Mouse (Mus musculus): ENCODE data around the gene Krt222.
"Not testable (repeated sequence)": the region's sequence is repeated elsewhere in the genome, so short reads cannot be mapped to it uniquely, and the experiment has no call there.

Krt222 gene

GRCm38 (mm10) chr11:99243820-99244374 lies at the start of gene Krt222:
Gene Krt222, minus strand, starts transcription at chr11:99244085.
- no peak for DNase-seq (ENCODE audit: low read depth)

- peak; percentile 57 for DNase-seq (ENCODE audit: low read depth)
These were observed 49.0 kb upstream of the Krt222 start for GRCm38 (mm10) chr11:99292846-99293245.

- DNase-seq (ENCODE audit: low read depth): no peak
These were observed 41.0 kb upstream of the Krt222 start, which contains the start of gene Krt24 for GRCm38 (mm10) chr11:99284833-99285312. Gene Krt24, minus strand, starts transcription at chr11:99285262.

DNA sequence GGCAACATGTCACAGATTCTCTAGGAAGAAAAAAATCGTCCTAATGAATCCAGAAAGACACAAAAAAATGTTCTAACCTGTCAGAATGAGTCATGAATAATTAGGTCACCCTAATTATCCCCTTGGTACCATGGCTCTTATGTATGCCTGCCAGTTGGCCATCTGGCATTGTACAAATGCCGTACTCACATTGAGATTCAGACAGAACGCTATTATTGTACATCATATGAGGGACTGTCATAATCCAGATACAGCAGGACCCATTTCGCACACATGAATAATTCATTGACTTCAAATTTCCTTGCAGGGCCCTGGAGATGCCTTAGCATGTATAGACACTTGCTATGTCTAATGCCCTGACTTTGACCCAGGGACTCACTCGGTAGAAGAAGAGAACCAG lies 40.1 kb upstream of the Krt222 start:
- DNase-seq (ENCODE audit: low read depth): no peak

GRCm38 (mm10) chr11:99283334-99283733 lies 39.4 kb upstream of the Krt222 start:
- peak; percentile 13 for DNase-seq (ENCODE audit: low read depth)

GRCm38 (mm10) chr11:99281116-99281515 lies 37.2 kb upstream of the Krt222 start:
- no peak for DNase-seq (ENCODE audit: low read depth)

- no peak for DNase-seq (ENCODE audit: low read depth)
These were observed 36.1 kb upstream of the Krt222 start for GRCm38 (mm10) chr11:99279986-99280385.

GRCm38 (mm10) chr11:99276786-99277185 lies 32.9 kb upstream of the Krt222 start:
- no peak for DNase-seq (ENCODE audit: low read depth)

GRCm38 (mm10) chr11:99275624-99276023 lies 31.7 kb upstream of the Krt222 start:
- DNase-seq (ENCODE audit: low read depth): no peak

DNA sequence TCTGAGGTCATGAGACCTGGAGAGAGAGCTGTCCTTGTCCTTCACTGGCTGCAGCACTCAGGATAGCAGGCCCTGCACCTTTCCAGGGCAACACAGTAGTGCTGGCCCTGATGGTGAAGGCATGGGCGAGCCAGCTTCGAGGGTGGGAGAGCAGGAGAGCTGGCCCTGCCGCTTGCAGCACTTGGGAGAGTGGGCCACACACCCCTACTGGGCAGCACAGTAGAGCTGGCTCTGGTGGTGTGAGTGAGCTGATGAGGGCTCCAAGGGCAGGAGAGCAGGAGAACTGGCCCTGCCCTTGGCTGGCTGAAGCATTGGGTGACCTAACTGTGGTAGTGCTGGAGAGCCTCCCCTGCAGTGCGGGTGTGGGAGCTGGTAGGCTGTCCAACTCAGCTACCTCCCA lies 28.8 kb upstream of the Krt222 start:
- DNase-seq (ENCODE audit: low read depth): no peak

GRCm38 (mm10) chr11:99269192-99269591 lies 25.3 kb upstream of the Krt222 start:
- no peak for DNase-seq (ENCODE audit: low read depth)

DNA sequence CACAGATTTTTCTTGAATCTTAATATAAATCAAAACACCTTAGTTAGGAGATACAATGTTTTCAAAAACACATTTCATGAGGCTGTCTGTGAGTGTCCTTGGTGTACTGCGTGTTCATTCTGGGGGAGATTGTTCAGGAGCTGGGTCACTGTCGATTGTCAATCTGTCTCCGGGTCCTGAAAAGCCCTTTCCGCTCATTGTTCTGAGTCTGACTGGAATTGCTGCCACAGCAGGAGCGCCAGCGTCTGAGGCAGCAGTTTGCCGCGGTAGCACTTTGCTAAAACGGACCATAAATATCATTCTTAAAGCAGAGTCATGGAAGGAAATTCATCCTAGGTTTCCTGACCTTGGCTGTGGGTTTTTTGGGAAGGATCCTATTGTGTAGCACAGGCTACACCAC lies 21.9 kb upstream of the Krt222 start:
- no peak for DNase-seq (ENCODE audit: low read depth)

DNA sequence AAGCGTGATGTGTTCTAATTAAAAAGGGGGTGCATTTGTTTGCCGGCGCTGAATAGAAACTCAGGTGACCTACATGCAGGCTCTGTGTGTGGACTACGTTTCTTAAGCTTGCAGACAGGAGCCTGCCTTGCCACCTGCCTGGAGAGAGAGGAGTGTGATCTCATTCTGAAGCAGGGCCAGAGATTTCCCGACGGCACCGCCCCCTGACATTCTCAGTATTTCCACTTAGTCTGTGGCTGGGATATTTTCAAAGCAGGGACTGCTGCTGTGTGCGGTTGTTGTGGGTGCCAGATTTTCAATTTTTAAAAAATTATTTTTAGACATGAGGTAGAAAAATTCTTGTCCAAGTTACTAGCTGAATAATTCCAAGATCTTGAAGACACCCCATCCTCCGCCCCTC lies 21.3 kb upstream of the Krt222 start:
- no peak for DNase-seq (ENCODE audit: low read depth)

DNA sequence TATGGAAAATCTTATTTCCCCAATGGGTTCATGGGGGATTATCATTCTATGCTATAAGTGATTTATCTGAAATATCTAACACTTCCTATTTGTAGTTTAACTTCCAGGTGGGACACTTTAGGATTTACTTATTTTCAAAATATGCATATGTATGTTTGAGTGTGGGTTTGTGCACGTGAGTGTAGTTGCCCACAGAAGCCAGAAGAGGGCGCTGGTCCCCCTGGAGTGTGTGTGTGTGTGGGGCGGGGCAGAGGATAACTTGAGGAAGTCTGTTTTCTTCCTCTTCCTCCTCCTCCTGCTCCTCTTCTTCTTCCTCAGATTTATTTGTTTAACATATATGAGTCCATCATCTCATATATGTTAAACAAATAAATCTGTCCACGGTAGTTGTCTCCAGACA lies 12.3 kb upstream of the Krt222 start:
- no peak for DNase-seq (ENCODE audit: low read depth)

DNA sequence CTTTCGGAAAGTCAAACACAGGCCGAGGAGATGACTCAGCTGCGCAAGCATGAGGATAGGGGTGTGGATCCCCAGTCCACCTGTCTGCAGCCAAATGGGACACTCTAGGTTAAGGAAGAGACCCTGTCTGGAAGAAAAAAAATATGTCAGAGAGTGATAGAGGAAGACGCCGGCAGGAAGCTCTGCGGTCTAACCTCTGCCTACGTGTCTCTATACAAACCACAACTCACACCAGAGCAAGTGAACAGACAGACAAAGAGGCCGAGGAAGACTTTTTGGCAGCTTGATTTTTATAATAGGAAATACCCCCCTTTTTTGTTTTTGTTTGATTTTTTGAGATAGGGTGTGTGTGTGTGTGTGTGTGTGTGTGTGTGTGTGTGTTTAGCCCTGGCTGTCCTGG lies 11.4 kb upstream of the Krt222 start:
- DNase-seq (ENCODE audit: low read depth): peak; percentile 23

DNA sequence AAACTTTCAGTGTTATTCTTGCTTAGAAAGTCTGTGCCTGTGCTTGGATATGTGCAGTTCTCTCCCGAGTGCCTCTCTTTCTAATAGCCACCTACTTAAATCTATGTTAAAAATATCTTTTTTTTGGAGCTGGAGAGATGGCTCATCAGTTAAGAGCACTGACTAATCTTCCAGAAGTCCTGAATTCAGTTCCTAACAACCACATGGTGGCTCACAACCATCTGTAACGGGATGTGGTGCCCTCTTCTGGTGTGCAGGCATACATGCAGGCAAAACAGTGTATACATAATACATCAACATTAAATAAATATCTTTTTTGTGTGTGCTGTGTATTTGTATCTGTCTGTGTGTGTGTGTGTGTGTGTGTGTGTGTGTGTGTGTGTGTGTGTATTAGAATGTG lies 10.0 kb upstream of the Krt222 start:
- DNase-seq (ENCODE audit: low read depth): no peak

GRCm38 (mm10) chr11:99252671-99253070 lies 8.8 kb upstream of the Krt222 start:
- DNase-seq (ENCODE audit: low read depth): no peak

- DNase-seq (ENCODE audit: low read depth): no peak
These were observed 6.8 kb upstream of the Krt222 start for GRCm38 (mm10) chr11:99250666-99251065.

DNA sequence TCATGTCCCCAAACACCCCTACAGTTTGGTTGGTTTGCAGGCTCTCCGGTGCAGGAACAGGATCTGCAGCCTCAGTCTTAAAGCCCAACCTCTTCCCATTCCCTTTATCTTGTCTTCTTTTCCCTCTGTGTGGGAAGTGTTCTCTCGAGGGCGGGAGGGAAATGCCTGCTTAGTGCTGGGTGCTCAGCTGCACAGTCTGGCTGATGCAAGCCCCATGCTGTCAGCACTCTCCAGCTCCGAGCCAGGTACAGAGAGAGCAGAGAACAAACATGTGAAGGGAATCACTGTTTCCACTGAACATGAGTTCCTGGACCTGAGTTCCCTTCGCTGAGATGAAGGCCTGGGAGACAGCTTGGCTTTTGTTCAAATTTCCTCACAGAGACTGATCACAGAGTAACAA lies 6.4 kb upstream of the Krt222 start:
- no peak for DNase-seq (ENCODE audit: low read depth)

DNA sequence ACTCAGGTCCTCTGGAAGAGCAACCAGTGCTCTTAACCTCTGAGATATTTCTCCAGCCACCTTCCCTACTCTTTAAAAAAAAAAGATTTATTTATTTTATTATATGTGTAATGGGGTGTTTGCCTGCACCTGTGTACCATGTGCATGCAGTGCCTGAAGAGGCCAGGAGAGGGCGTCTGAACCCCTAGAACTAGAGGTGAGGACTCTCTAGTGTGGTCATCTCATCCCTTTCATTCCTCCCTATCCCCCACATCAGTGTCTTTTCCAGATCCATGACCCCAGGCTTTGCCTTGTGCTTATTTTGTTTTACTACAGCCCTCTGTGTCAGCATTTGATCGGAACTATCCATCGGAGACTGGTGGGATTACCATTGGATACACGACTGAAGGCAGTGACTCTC lies 5.2 kb upstream of the Krt222 start:
- DNase-seq (ENCODE audit: low read depth): peak; percentile 13

GRCm38 (mm10) chr11:99247916-99248315 lies 4.0 kb upstream of the Krt222 start:
- no peak for DNase-seq (ENCODE audit: low read depth)

- not testable (repeated sequence) for DNase-seq (ENCODE audit: low read depth)
These were observed 634 bp upstream of the Krt222 start for GRCm38 (mm10) chr11:99244519-99244918.

- DNase-seq (ENCODE audit: low read depth): no peak
These were observed 575 bp downstream of the Krt222 start for GRCm38 (mm10) chr11:99243200-99243819.

- no peak for DNase-seq (ENCODE audit: low read depth)
These were observed 1.8 kb downstream of the Krt222 start for GRCm38 (mm10) chr11:99242056-99242455.
